8 mouse cellular contexts compared by ENCODE assay signal in genomic region chr7:29180854-29181236, GRCm38 (mm10). TPM values are rescaled to one million over a fixed set of nuclear protein-coding genes. Genes with fewer than 3 reads are reported as not detected.
DNase-seq lines count a peak whose midpoint lies in the region; ATAC-seq and TF ChIP-seq lines count a peak whose summit lies in the region.

No protein-coding gene starts in this region.

- peaks cover 11% of the 10 kb centered on the region for H3K4me1 ChIP-seq in heart, embryonic 10.5 days
- peaks cover 4 to 14% of the 10 kb centered on the region in 2 experiments; a peak in 3 of 4 replicates for H3K4me1 ChIP-seq in CH12.LX (ENCODE audit: control insufficient read depth in 1 of 2, insufficient read depth in 2 of 2)
- peaks cover 17% of the 10 kb centered on the region for H3K4me1 ChIP-seq in forebrain, embryonic 16.5 days (replicated peaks; ENCODE audit: control insufficient read depth, insufficient read depth, low read length)
- H3K4me1 ChIP-seq in liver, embryonic 14.5 days (replicated peaks; ENCODE audit: control insufficient read depth in 2 of 2, insufficient read depth in 2 of 2, low read length in 1 of 2), result peaks cover 13% of the 10 kb centered on the region in 2 experiments

- in situ Hi-C loops in CH12.LX (cut with MboI; ENCODE audit: low pct_ligation_motif_present, low pct_unique_long_range_greater_than_20kb, low sequenced_read_pairs), result no loop called here

- H3K9me3 ChIP-seq in heart, embryonic 10.5 days, result no peaks in the 10 kb centered on the region
- H3K9me3 ChIP-seq in CH12.LX (replicated peaks; ENCODE audit: low read length), result no peaks in the 10 kb centered on the region
- no peaks in the 10 kb centered on the region for H3K9me3 ChIP-seq in forebrain, embryonic 16.5 days (ENCODE audit: control insufficient read depth, low read length)
- no peaks in the 10 kb centered on the region for H3K9me3 ChIP-seq in liver, embryonic 14.5 days (ENCODE audit: control insufficient read depth, low read length)

- H3K4me3 ChIP-seq in heart, embryonic 10.5 days, result peak overlapping the region; percentile 79
- H3K4me3 ChIP-seq in CH12.LX (replicated peaks in 1 of 3; ENCODE audit: low read depth in 2 of 3, low read length in 2 of 3, poor library complexity in 1 of 3), result peak overlapping the region in 2 of 3 experiments; percentile 48 to 90
- H3K4me3 ChIP-seq in forebrain, embryonic 16.5 days (replicated peaks; ENCODE audit: low read length), result peak overlapping the region; percentile 77
- H3K4me3 ChIP-seq in liver, embryonic 14.5 days (ENCODE audit: insufficient read depth in 1 of 2, low read depth in 2 of 2, low read length in 2 of 2), result peak overlapping the region; percentile 69 to 89

- 0 out of 2 replicates have a peak overlapping the region, but pooled peaks have one; percentile 50 for H3K27ac ChIP-seq in heart, embryonic 10.5 days
- H3K27ac ChIP-seq in CH12.LX (ENCODE audit: insufficient read depth, low read depth), result no peak overlapping the region
- H3K27ac ChIP-seq in forebrain, embryonic 16.5 days (ENCODE audit: low read length), result peak overlapping the region; percentile 71
- no peak overlapping the region for H3K27ac ChIP-seq in liver, embryonic 14.5 days

- DNase-seq in heart, embryonic 10.5 days (ENCODE audit: low spot score), result no peak
- DNase-seq in heart, adult 18-20 months, result no peak
- no peak for DNase-seq in CH12.LX (ENCODE audit: extremely low read depth)
- DNase-seq in liver, embryonic 14.5 days (ENCODE audit: low read depth in 3 of 3, low spot score in 3 of 3), result no peak
- DNase-seq in left cerebral cortex, postnatal 36 days (ENCODE audit: low spot score in 2 of 2), result no peak
- DNase-seq in cerebellum, adult 11 months, result no peak
- DNase-seq in urinary bladder, postnatal 14 days (ENCODE audit: low spot score), result no peak

- TF ChIP-seq POLR2A in CH12.LX (IDR thresholded peaks at IDR 0.05; ENCODE audit: low read depth, low read length), result no peak

- no peak for TF ChIP-seq CTCF in CH12.LX (conservative IDR thresholded peaks at IDR 0.05 in 1 of 2, IDR thresholded peaks at IDR 0.05 in 1 of 2; ENCODE audit: low read depth in 2 of 2, low read length in 2 of 2)
- TF ChIP-seq CTCF in liver, embryonic 14.5 days (IDR thresholded peaks at IDR 0.05; ENCODE audit: low read depth), result no peak

- TF ChIP-seq EP300 in CH12.LX (IDR thresholded peaks at IDR 0.05; ENCODE audit: low read length), result no peak
- no peak for TF ChIP-seq EP300 in liver, embryonic 14.5 days (IDR thresholded peaks at IDR 0.05; ENCODE audit: low read depth)

- H3K36me3 ChIP-seq in heart, embryonic 10.5 days, result peaks cover 20% of the 10 kb centered on the region
- H3K36me3 ChIP-seq in CH12.LX (replicated peaks in 1 of 2; ENCODE audit: control insufficient read depth in 1 of 2, insufficient read depth in 1 of 2, low read length in 1 of 2), result peaks cover 19 to 30% of the 10 kb centered on the region in 2 experiments
- peaks cover 7% of the 10 kb centered on the region for H3K36me3 ChIP-seq in forebrain, embryonic 16.5 days (ENCODE audit: control insufficient read depth, insufficient read depth)
- H3K36me3 ChIP-seq in liver, embryonic 14.5 days (replicated peaks; ENCODE audit: control insufficient read depth, insufficient read depth, low read depth), result peaks cover 10% of the 10 kb centered on the region

- 39% methylated on average over 5 of the region's 5 CpGs for WGBS in heart, embryonic 10.5 days
- 41% methylated on average over 5 of the region's 5 CpGs for WGBS in forebrain, embryonic 16.5 days
- 38% methylated on average over 5 of the region's 5 CpGs for WGBS in liver, embryonic 14.5 days (ENCODE audit: insufficient replicate concordance)

- peak; percentile 22 for ATAC-seq in forebrain, embryonic 16.5 days
- ATAC-seq in liver, embryonic 14.5 days (ENCODE audit: insufficient read depth), result no peak

- dilution Hi-C loops in CH12.LX (cut with MboI; ENCODE audit: extremely low pct_ligation_motif_present, extremely low pct_unique_long_range_greater_than_20kb, low sequenced_read_pairs), result no loop called here

- no peak overlapping the region for H3K9ac ChIP-seq in CH12.LX (ENCODE audit: insufficient read depth, low read depth)
- H3K9ac ChIP-seq in forebrain, embryonic 16.5 days (replicated peaks; ENCODE audit: low read depth, low read length), result peak overlapping the region; percentile 53; the same call in 1 of the 2 replicates
- H3K9ac ChIP-seq in liver, embryonic 14.5 days (replicated peaks), result peak overlapping the region; percentile 44; the same call in 1 of the 2 replicates

- intact Hi-C loops in left cerebral cortex, postnatal 36 days (cut with DNase I), result loop anchor here (2.0 to 5.0 kb wide), 2 partner anchors 58 to 121 kb away; partner anchors contain the start of genes Dpf1 and Yif1b

- H3K27me3 ChIP-seq in heart, embryonic 10.5 days (ENCODE audit: insufficient read depth, poor library complexity, severe bottlenecking), result no peaks in the 10 kb centered on the region
- no peaks in the 10 kb centered on the region for H3K27me3 ChIP-seq in CH12.LX (replicated peaks)
- no peaks in the 10 kb centered on the region for H3K27me3 ChIP-seq in forebrain, embryonic 16.5 days (replicated peaks; ENCODE audit: control insufficient read depth, insufficient read depth, low read length)
- H3K27me3 ChIP-seq in liver, embryonic 14.5 days (ENCODE audit: control insufficient read depth, insufficient read depth, low read length), result no peaks in the 10 kb centered on the region

- peak overlapping the region; percentile 45 for H3K4me2 ChIP-seq in CH12.LX (ENCODE audit: insufficient read depth, low read depth, poor library complexity, severe bottlenecking)
- H3K4me2 ChIP-seq in forebrain, embryonic 16.5 days (ENCODE audit: low read length), result peak overlapping the region; percentile 67
- peak overlapping the region; percentile 96 for H3K4me2 ChIP-seq in liver, embryonic 14.5 days (ENCODE audit: low read depth)

- no peak for TF ChIP-seq RAD21 in CH12.LX (IDR thresholded peaks at IDR 0.05; ENCODE audit: low read depth, low read length)

- H3K79me2 ChIP-seq in CH12.LX (replicated peaks; ENCODE audit: control insufficient read depth, extremely low read depth, insufficient read depth, poor library complexity, severe bottlenecking), result peaks cover 37% of the 10 kb centered on the region

RNA-seq across cellular contexts. Expression of gene Psmd8, which starts 0.3 kb away (rescaled TPM):
- polyA plus RNA-seq in heart, embryonic 10.5 days (2016; fragmentation: Nextera tagmentation; extraction: Ambion mirVana), result 244 and 267 TPM in 2 replicates
- 100 to 1,000 TPM; 119 to 124 TPM for total RNA-seq in heart, adult 18-20 months (2021)
- total RNA-seq in CH12.LX (2012; rRNA removed) (321 and 335 TPM in 2 replicates), CH12.LX (2014; rRNA removed) (455 and 479 TPM in 2 replicates)
- polyA plus RNA-seq in CH12.LX (2012; ENCODE audit: insufficient read length, low read depth), result 308 and 348 TPM in 2 replicates
- polyA plus RNA-seq in forebrain, embryonic 16.5 days (2015; fragmentation: Nextera tagmentation; extraction: Ambion mirVana), result 267 and 277 TPM in 2 replicates
- 86.0 and 86.2 TPM in 2 replicates for polyA plus RNA-seq in liver, embryonic 14.5 days (2012; rRNA removed)
- polyA plus RNA-seq in liver, embryonic 14.5 days (2014; fragmentation: Nextera tagmentation; extraction: Ambion mirVana), result 130 and 131 TPM in 2 replicates
- 100 to 1,000 TPM; 126 to 136 TPM for total RNA-seq in left cerebral cortex, postnatal 36 days (2021)

RNA-seq across cellular contexts. Expression of gene Spred3, which starts 10.6 kb away (rescaled TPM):
- 1.4 and 2.7 TPM in 2 replicates for polyA plus RNA-seq in heart, embryonic 10.5 days (2016; fragmentation: Nextera tagmentation; extraction: Ambion mirVana)
- under 1 TPM; 0.60 to 0.77 TPM for total RNA-seq in heart, adult 18-20 months (2021)
- total RNA-seq in CH12.LX (2012; rRNA removed), result 2.2 and 3.3 TPM in 2 replicates
- 1.2 and 1.6 TPM in 2 replicates for total RNA-seq in CH12.LX (2014; rRNA removed)
- polyA plus RNA-seq in CH12.LX (2012; ENCODE audit: insufficient read length, low read depth), result 6.0 and 6.6 TPM in 2 replicates
- 6.0 and 7.5 TPM in 2 replicates for polyA plus RNA-seq in forebrain, embryonic 16.5 days (2015; fragmentation: Nextera tagmentation; extraction: Ambion mirVana)
- polyA plus RNA-seq in liver, embryonic 14.5 days (2012; rRNA removed), result 0.38 and 0.51 TPM in 2 replicates
- polyA plus RNA-seq in liver, embryonic 14.5 days (2014; fragmentation: Nextera tagmentation; extraction: Ambion mirVana), result 0.04 and 0.08 TPM in 2 replicates
- total RNA-seq in left cerebral cortex, postnatal 36 days (2021), result 10 to 100 TPM; 41.8 to 62.4 TPM

RNA-seq across cellular contexts. Expression of gene Ggn, which starts 10.8 kb away (rescaled TPM):
- polyA plus RNA-seq in heart, embryonic 10.5 days (2016; fragmentation: Nextera tagmentation; extraction: Ambion mirVana), result 0.51 and 0.64 TPM in 2 replicates
- total RNA-seq in heart, adult 18-20 months (2021), result under 1 TPM; 0.25 to 0.28 TPM
- total RNA-seq in CH12.LX (2012; rRNA removed), result 0.30 and 0.38 TPM in 2 replicates
- 0.13 TPM in 1 of 2 replicates, not detected in the other for total RNA-seq in CH12.LX (2014; rRNA removed)
- 1.0 and 1.5 TPM in 2 replicates for polyA plus RNA-seq in CH12.LX (2012; ENCODE audit: insufficient read length, low read depth)
- 0.51 and 0.75 TPM in 2 replicates for polyA plus RNA-seq in forebrain, embryonic 16.5 days (2015; fragmentation: Nextera tagmentation; extraction: Ambion mirVana)
- 0.03 and 0.04 TPM in 2 replicates for polyA plus RNA-seq in liver, embryonic 14.5 days (2012; rRNA removed)
- polyA plus RNA-seq in liver, embryonic 14.5 days (2014; fragmentation: Nextera tagmentation; extraction: Ambion mirVana), result not detected in 2 replicates
- 1 to 10 TPM in 1 of 2 experiments, under 1 TPM in 1; 0.88 to 1.4 TPM for total RNA-seq in left cerebral cortex, postnatal 36 days (2021)

RNA-seq across cellular contexts. Expression of gene Fam98c, which starts 24.8 kb away (rescaled TPM):
- 13.3 and 14.6 TPM in 2 replicates for polyA plus RNA-seq in heart, embryonic 10.5 days (2016; fragmentation: Nextera tagmentation; extraction: Ambion mirVana)
- 10 to 100 TPM; 10.4 to 12.1 TPM for total RNA-seq in heart, adult 18-20 months (2021)
- total RNA-seq in CH12.LX (2012; rRNA removed), result 13.8 and 14.5 TPM in 2 replicates
- 13.0 and 14.1 TPM in 2 replicates for total RNA-seq in CH12.LX (2014; rRNA removed)
- 15.2 and 17.9 TPM in 2 replicates for polyA plus RNA-seq in CH12.LX (2012; ENCODE audit: insufficient read length, low read depth)
- 19.8 and 21.9 TPM in 2 replicates for polyA plus RNA-seq in forebrain, embryonic 16.5 days (2015; fragmentation: Nextera tagmentation; extraction: Ambion mirVana)
- 5.1 and 5.8 TPM in 2 replicates for polyA plus RNA-seq in liver, embryonic 14.5 days (2012; rRNA removed)
- polyA plus RNA-seq in liver, embryonic 14.5 days (2014; fragmentation: Nextera tagmentation; extraction: Ambion mirVana), result 4.6 and 4.7 TPM in 2 replicates
- 10 to 100 TPM; 35.3 to 40.3 TPM for total RNA-seq in left cerebral cortex, postnatal 36 days (2021)

RNA-seq across cellular contexts. Expression of gene Catsperg1, which starts 33.0 kb away (rescaled TPM):
- 0.14 and 0.59 TPM in 2 replicates for polyA plus RNA-seq in heart, embryonic 10.5 days (2016; fragmentation: Nextera tagmentation; extraction: Ambion mirVana)
- under 1 TPM in 1 of 2 experiments, not detected in 1; 0.89 TPM for total RNA-seq in heart, adult 18-20 months (2021)
- total RNA-seq in CH12.LX (2012; rRNA removed), result 0.38 and 0.93 TPM in 2 replicates
- 0.68 and 0.72 TPM in 2 replicates for total RNA-seq in CH12.LX (2014; rRNA removed)
- 1.4 and 2.0 TPM in 2 replicates for polyA plus RNA-seq in CH12.LX (2012; ENCODE audit: insufficient read length, low read depth)
- polyA plus RNA-seq in forebrain, embryonic 16.5 days (2015; fragmentation: Nextera tagmentation; extraction: Ambion mirVana), result 1.3 and 2.5 TPM in 2 replicates
- 0.32 and 0.45 TPM in 2 replicates for polyA plus RNA-seq in liver, embryonic 14.5 days (2012; rRNA removed)
- polyA plus RNA-seq in liver, embryonic 14.5 days (2014; fragmentation: Nextera tagmentation; extraction: Ambion mirVana), result 0.11 TPM in 1 of 2 replicates, not detected in the other
- under 1 TPM; 0.52 to 0.75 TPM for total RNA-seq in left cerebral cortex, postnatal 36 days (2021)

Comparison
In these comparisons a context has a peak if more than half of its experiments do, and no peak if none do; other contexts are left out.
1. H3K27ac ChIP-seq: peak in heart, embryonic 10.5 days (single experiment) and forebrain, embryonic 16.5 days (single experiment); none in CH12.LX (single experiment) and liver, embryonic 14.5 days (single experiment).
2. H3K4me2 ChIP-seq: peak in every context shown above with its lines; median percentile 96 in liver, embryonic 14.5 days; 67 in forebrain, embryonic 16.5 days; 45 in CH12.LX.
3. Peak in every context shown above with its lines, with median percentiles within 50 percentile points of each other: H3K4me3 ChIP-seq.